28 mouse cellular contexts compared by ENCODE assay signal in genomic region chr7:127666066-127666654, GRCm38 (mm10). TPM values are rescaled to one million over a fixed set of nuclear protein-coding genes. Genes with fewer than 3 reads are reported as not detected.
A peak's percentile ranks its signal among the peaks of the same experiment; 100 is the strongest.
DNase-seq lines count a peak whose midpoint lies in the region; ATAC-seq and TF ChIP-seq lines count a peak whose summit lies in the region.
"Had no signal": no experiment of that assay in that cellular context is flagged by ENCODE, and none has a peak within 500 bp of the region (broad histone marks: within the 10 kb centered on the region; RNA-seq: fewer than 3 reads in every experiment).

No protein-coding gene starts in this region.

- ATAC-seq in embryonic facial prominence, embryonic 13.5 days (ENCODE audit: insufficient number of reproducible peaks, insufficient read depth, low FRiP score, low TSS enrichment, low read depth) = no peak
- no peak for ATAC-seq in kidney, embryonic 14.5 days (ENCODE audit: low FRiP score, low TSS enrichment)
- peak; percentile 78 for ATAC-seq in intestine, postnatal 0 days
- ATAC-seq in hindbrain, postnatal 0 days = no peak
- ATAC-seq: inflammation-experienced regulatory T-cells, adult 6 months; midbrain, embryonic 15.5 days; Patski had no signal

- no peaks in the 10 kb centered on the region for H3K9me3 ChIP-seq in embryonic facial prominence, embryonic 13.5 days
- H3K9me3 ChIP-seq in embryonic facial prominence, embryonic 10.5 days = no peaks in the 10 kb centered on the region
- no peaks in the 10 kb centered on the region for H3K9me3 ChIP-seq in kidney, embryonic 14.5 days (ENCODE audit: control insufficient read depth, low read length)
- H3K9me3 ChIP-seq in intestine, postnatal 0 days (ENCODE audit: control insufficient read depth) = no peaks in the 10 kb centered on the region
- no peaks in the 10 kb centered on the region for H3K9me3 ChIP-seq in hindbrain, postnatal 0 days (ENCODE audit: low read length)
- H3K9me3 ChIP-seq: heart, embryonic 13.5 days; midbrain, embryonic 15.5 days; neural tube, embryonic 15.5 days; stomach, embryonic 15.5 days had no signal

- H3K4me2 ChIP-seq in embryonic facial prominence, embryonic 13.5 days = no peak overlapping the region
- H3K4me2 ChIP-seq in kidney, embryonic 14.5 days (replicated peaks; ENCODE audit: low read depth, low read length) = no peak overlapping the region
- H3K4me2 ChIP-seq in intestine, postnatal 0 days (replicated peaks; ENCODE audit: low read depth) = no peak overlapping the region
- no peak overlapping the region for H3K4me2 ChIP-seq in hindbrain, postnatal 0 days (ENCODE audit: low read depth, low read length)
- H3K4me2 ChIP-seq: heart, embryonic 13.5 days; hindbrain, embryonic 14.5 days; midbrain, embryonic 15.5 days; neural tube, embryonic 15.5 days; stomach, embryonic 15.5 days had no signal

- TF ChIP-seq CTCF in intestine, postnatal 0 days (IDR thresholded peaks at IDR 0.05; ENCODE audit: low read depth) = no peak
- no peak for TF ChIP-seq CTCF in hindbrain, postnatal 0 days (IDR thresholded peaks at IDR 0.05; ENCODE audit: low read depth)

- 0 out of 2 replicates have a peak overlapping the region, but pooled peaks have one; percentile 2 for H3K9ac ChIP-seq in embryonic facial prominence, embryonic 13.5 days
- H3K9ac ChIP-seq in kidney, embryonic 14.5 days (ENCODE audit: low read depth, low read length) = no peak overlapping the region
- no peak overlapping the region for H3K9ac ChIP-seq in intestine, postnatal 0 days (ENCODE audit: low read depth, low read length)
- no peak overlapping the region for H3K9ac ChIP-seq in hindbrain, postnatal 0 days (replicated peaks; ENCODE audit: low read length)
- H3K9ac ChIP-seq: heart, embryonic 13.5 days; hindbrain, embryonic 14.5 days; liver, embryonic 14.5 days; midbrain, embryonic 15.5 days; neural tube, embryonic 15.5 days; stomach, embryonic 15.5 days had no signal

- H3K27ac ChIP-seq in embryonic facial prominence, embryonic 13.5 days = no peak overlapping the region
- H3K27ac ChIP-seq in embryonic facial prominence, embryonic 10.5 days (replicated peaks) = no peak overlapping the region
- H3K27ac ChIP-seq in kidney, embryonic 14.5 days (ENCODE audit: low read depth, low read length) = no peak overlapping the region
- H3K27ac ChIP-seq in intestine, postnatal 0 days (ENCODE audit: low read depth, low read length) = 0 out of 2 replicates have a peak overlapping the region, but pooled peaks have one; percentile 35
- H3K27ac ChIP-seq in hindbrain, postnatal 0 days = no peak overlapping the region
- H3K27ac ChIP-seq: heart, embryonic 13.5 days; hindbrain, embryonic 14.5 days; liver, embryonic 14.5 days; macrophage; midbrain, embryonic 15.5 days; neural tube, embryonic 15.5 days; stomach, embryonic 15.5 days had no signal

- no peak for DNase-seq in embryonic facial prominence, embryonic 10.5 days (ENCODE audit: low spot score)
- DNase-seq in kidney, adult 9 months = peak; percentile 85
- DNase-seq in hindbrain, postnatal 0 days (ENCODE audit: low spot score) = no peak
- DNase-seq in retina, postnatal 1 day = no peak
- DNase-seq: adrenal gland, postnatal 14 days; cerebellum, adult 11 months; cerebellum, adult 9-11 months; embryo, embryonic 11 days; gastrocnemius, postnatal 10 days; heart, postnatal 10 days; lung, adult 2 months; lung, postnatal 10 days; right cerebral cortex, postnatal 25 days had no signal

- no peaks in the 10 kb centered on the region for H3K27me3 ChIP-seq in embryonic facial prominence, embryonic 13.5 days
- no peaks in the 10 kb centered on the region for H3K27me3 ChIP-seq in embryonic facial prominence, embryonic 10.5 days (replicated peaks; ENCODE audit: low read depth, poor library complexity, severe bottlenecking)
- H3K27me3 ChIP-seq in kidney, embryonic 14.5 days (ENCODE audit: control insufficient read depth, insufficient read depth, low read length) = no peaks in the 10 kb centered on the region
- no peaks in the 10 kb centered on the region for H3K27me3 ChIP-seq in intestine, postnatal 0 days (replicated peaks; ENCODE audit: control insufficient read depth, insufficient read depth, low read length)
- no peaks in the 10 kb centered on the region for H3K27me3 ChIP-seq in hindbrain, postnatal 0 days (ENCODE audit: insufficient read depth, low read length)
- H3K27me3 ChIP-seq: CH12.LX; heart, embryonic 13.5 days; midbrain, embryonic 15.5 days; neural tube, embryonic 15.5 days; Patski; stomach, embryonic 15.5 days had no signal

- 89% methylated on average over 6 of the region's 6 CpGs for WGBS in embryonic facial prominence, embryonic 13.5 days
- 89% methylated on average over 6 of the region's 6 CpGs for WGBS in embryonic facial prominence, embryonic 10.5 days
- WGBS in kidney, embryonic 14.5 days = 93% methylated on average over 6 of the region's 6 CpGs
- WGBS in intestine, postnatal 0 days = 62% methylated on average over 6 of the region's 6 CpGs
- 92% methylated on average over 6 of the region's 6 CpGs for WGBS in hindbrain, postnatal 0 days

- no peaks in the 10 kb centered on the region for H3K4me1 ChIP-seq in embryonic facial prominence, embryonic 13.5 days
- H3K4me1 ChIP-seq in embryonic facial prominence, embryonic 10.5 days = no peaks in the 10 kb centered on the region
- no peaks in the 10 kb centered on the region for H3K4me1 ChIP-seq in kidney, embryonic 14.5 days (ENCODE audit: control insufficient read depth, insufficient read depth, low read length)
- peaks cover 6% of the 10 kb centered on the region; the same call in 1 of the 2 replicates for H3K4me1 ChIP-seq in intestine, postnatal 0 days (replicated peaks; ENCODE audit: control insufficient read depth, insufficient read depth, low read length)
- no peaks in the 10 kb centered on the region for H3K4me1 ChIP-seq in hindbrain, postnatal 0 days (ENCODE audit: insufficient read depth, low read length)
- H3K4me1 ChIP-seq: midbrain, embryonic 15.5 days; neural tube, embryonic 15.5 days; stomach, embryonic 15.5 days had no signal

- H3K4me3 ChIP-seq in embryonic facial prominence, embryonic 13.5 days = no peak overlapping the region
- H3K4me3 ChIP-seq in embryonic facial prominence, embryonic 10.5 days = no peak overlapping the region
- no peak overlapping the region for H3K4me3 ChIP-seq in kidney, embryonic 14.5 days (ENCODE audit: low read length)
- H3K4me3 ChIP-seq in intestine, postnatal 0 days (ENCODE audit: low read depth, low read length) = no peak overlapping the region
- no peak overlapping the region for H3K4me3 ChIP-seq in hindbrain, postnatal 0 days (ENCODE audit: low read length)
- H3K4me3 ChIP-seq: erythroblast, embryonic 14.5 days; heart, embryonic 13.5 days; layer of hippocampus, adult 2 months; midbrain, embryonic 15.5 days; neural tube, embryonic 15.5 days; stomach, embryonic 15.5 days had no signal

- peaks cover 57% of the 10 kb centered on the region for H3K36me3 ChIP-seq in embryonic facial prominence, embryonic 13.5 days
- peaks cover 63% of the 10 kb centered on the region for H3K36me3 ChIP-seq in embryonic facial prominence, embryonic 10.5 days (replicated peaks)
- H3K36me3 ChIP-seq in kidney, embryonic 14.5 days (ENCODE audit: control insufficient read depth, insufficient read depth, low read length) = peaks cover 12% of the 10 kb centered on the region; the same call in 1 of the 2 replicates
- peaks cover 6% of the 10 kb centered on the region; the same call in 1 of the 2 replicates for H3K36me3 ChIP-seq in intestine, postnatal 0 days (ENCODE audit: control insufficient read depth, insufficient read depth)
- peaks cover 17% of the 10 kb centered on the region for H3K36me3 ChIP-seq in hindbrain, postnatal 0 days (ENCODE audit: insufficient read depth, low read length)

RNA-seq across cellular contexts. Expression of gene Bcl7c, which starts 42.6 kb away (rescaled TPM):
- polyA plus RNA-seq in embryonic facial prominence, embryonic 13.5 days (2015; fragmentation: Nextera tagmentation; extraction: Ambion mirVana) = 78.0 and 96.8 TPM in 2 replicates
- polyA plus RNA-seq in embryonic facial prominence, embryonic 10.5 days (2016; fragmentation: Nextera tagmentation; extraction: Ambion mirVana) = 60.2 and 70.0 TPM in 2 replicates
- 65.9 and 79.1 TPM in 2 replicates for polyA plus RNA-seq in kidney, embryonic 14.5 days (2014; fragmentation: Nextera tagmentation; extraction: Ambion mirVana)
- 26.6 and 27.7 TPM in 2 replicates for polyA plus RNA-seq in intestine, postnatal 0 days (2015; fragmentation: Nextera tagmentation; extraction: Ambion mirVana)
- 86.8 and 105 TPM in 2 replicates for total RNA-seq in hindbrain, postnatal 0 days (2014; rRNA removed)
- 48.8 and 50.9 TPM in 2 replicates for polyA plus RNA-seq in hindbrain, postnatal 0 days (2015; fragmentation: Nextera tagmentation; extraction: Ambion mirVana)

RNA-seq across cellular contexts. Expression of gene Ctf1, which starts 46.4 kb away (rescaled TPM):
- polyA plus RNA-seq in embryonic facial prominence, embryonic 13.5 days (2015; fragmentation: Nextera tagmentation; extraction: Ambion mirVana) = 29.8 and 32.6 TPM in 2 replicates
- polyA plus RNA-seq in embryonic facial prominence, embryonic 10.5 days (2016; fragmentation: Nextera tagmentation; extraction: Ambion mirVana) = 9.4 and 10.7 TPM in 2 replicates
- 17.5 and 23.7 TPM in 2 replicates for polyA plus RNA-seq in kidney, embryonic 14.5 days (2014; fragmentation: Nextera tagmentation; extraction: Ambion mirVana)
- 4.1 TPM in 2 replicates for polyA plus RNA-seq in intestine, postnatal 0 days (2015; fragmentation: Nextera tagmentation; extraction: Ambion mirVana)
- total RNA-seq in hindbrain, postnatal 0 days (2014; rRNA removed) = 9.0 and 10.7 TPM in 2 replicates
- 3.8 and 4.0 TPM in 2 replicates for polyA plus RNA-seq in hindbrain, postnatal 0 days (2015; fragmentation: Nextera tagmentation; extraction: Ambion mirVana)
- total RNA-seq: CH12.LX had no signal
- polyA plus RNA-seq: inflammation-experienced regulatory T-cells, adult 6 months; macrophage had no signal

RNA-seq across cellular contexts. Expression of gene Zfp629, which starts 50.6 kb away (rescaled TPM):
- 15.8 and 18.8 TPM in 2 replicates for polyA plus RNA-seq in embryonic facial prominence, embryonic 13.5 days (2015; fragmentation: Nextera tagmentation; extraction: Ambion mirVana)
- 31.6 and 33.6 TPM in 2 replicates for polyA plus RNA-seq in embryonic facial prominence, embryonic 10.5 days (2016; fragmentation: Nextera tagmentation; extraction: Ambion mirVana)
- polyA plus RNA-seq in kidney, embryonic 14.5 days (2014; fragmentation: Nextera tagmentation; extraction: Ambion mirVana) = 14.0 and 23.5 TPM in 2 replicates
- 3.0 and 3.8 TPM in 2 replicates for polyA plus RNA-seq in intestine, postnatal 0 days (2015; fragmentation: Nextera tagmentation; extraction: Ambion mirVana)
- total RNA-seq in hindbrain, postnatal 0 days (2014; rRNA removed) = 36.2 and 40.0 TPM in 2 replicates
- 12.1 and 12.3 TPM in 2 replicates for polyA plus RNA-seq in hindbrain, postnatal 0 days (2015; fragmentation: Nextera tagmentation; extraction: Ambion mirVana)
